Mouse (Mus musculus) ZHBTc4 (cell line): ENCODE measurements at regions not wholly inside any gene's neighbourhood (a gene's known extent, or its start where the extent isn't known, plus 50 kb on each side); places are given as distances from the start of the nearest gene placed in this dataset.

ENCODE experiments used
- DNase-seq: peaks from one replicate; pipeline ENCODE4 v3.0.0-alpha.2; 2011; ENCODE audit warnings: low read depth, low spot score

DNA sequence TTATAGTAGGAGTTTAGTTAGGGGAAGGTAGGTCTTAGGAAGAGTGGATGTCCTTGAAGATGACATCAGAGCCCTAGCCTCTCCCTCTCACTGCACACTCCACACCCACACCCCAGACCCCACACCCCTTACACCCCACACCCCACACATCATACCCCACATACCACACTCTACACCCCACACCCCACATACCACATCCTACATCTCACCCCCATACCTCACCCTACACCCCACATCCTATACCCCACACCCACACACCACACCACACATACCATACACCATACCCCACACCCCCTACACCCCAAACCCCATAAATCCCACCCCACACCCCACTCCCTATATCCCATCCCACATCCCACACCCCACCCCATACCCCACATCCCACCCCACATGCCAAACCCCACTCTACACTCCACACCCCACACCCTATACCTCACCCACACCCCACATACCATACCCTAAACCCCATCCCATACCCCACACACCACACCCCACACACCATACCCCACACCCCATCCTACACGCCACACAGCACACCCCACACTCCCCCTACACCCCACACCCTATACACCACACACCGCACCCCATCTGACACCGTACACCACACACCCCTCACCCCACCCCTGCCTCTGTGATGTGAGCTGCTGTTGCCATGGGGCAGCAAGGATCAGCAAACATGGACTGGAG lies 323.7 kb upstream of the G2e3 start:
- no peak for DNase-seq

DNA sequence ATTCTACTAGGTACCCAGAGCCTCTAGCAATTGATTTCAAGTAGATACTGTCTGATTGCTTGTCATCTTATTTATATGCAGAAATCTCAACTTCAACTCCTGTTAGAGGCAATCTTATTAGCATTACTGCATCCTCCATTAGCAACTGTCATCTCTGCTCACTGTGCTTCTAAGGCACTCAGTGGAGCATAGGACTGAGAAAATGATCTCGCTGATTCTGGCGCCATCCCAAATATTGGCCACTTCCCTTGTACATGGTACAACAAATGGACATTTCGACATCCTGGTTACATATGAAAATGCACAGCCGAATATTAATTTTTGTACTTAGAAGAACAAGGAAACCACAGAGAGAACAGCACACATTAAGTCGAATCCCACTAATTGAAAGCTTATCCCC lies 329.7 kb upstream of the G2e3 start:
- DNase-seq, result no peak

DNA sequence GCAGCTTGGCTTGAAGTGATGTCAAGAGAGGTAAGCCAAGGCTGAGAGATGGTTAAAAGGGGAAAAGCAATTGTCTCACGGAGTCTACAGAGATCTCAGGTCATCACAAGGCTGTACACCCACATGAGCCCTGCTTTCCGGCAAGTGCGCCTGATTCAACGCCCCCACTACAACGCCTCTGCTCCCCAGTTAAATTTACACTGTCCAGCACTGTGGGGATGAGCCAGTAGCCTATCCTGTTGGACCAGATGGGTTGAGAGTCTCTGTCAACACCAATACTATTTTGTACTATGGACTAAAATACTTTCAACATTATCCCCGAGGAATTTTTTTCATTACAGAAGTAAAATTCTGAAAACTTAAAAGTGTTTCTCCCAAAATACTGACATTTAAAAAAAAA lies 331.8 kb upstream of the G2e3 start:
- no peak for DNase-seq

DNA sequence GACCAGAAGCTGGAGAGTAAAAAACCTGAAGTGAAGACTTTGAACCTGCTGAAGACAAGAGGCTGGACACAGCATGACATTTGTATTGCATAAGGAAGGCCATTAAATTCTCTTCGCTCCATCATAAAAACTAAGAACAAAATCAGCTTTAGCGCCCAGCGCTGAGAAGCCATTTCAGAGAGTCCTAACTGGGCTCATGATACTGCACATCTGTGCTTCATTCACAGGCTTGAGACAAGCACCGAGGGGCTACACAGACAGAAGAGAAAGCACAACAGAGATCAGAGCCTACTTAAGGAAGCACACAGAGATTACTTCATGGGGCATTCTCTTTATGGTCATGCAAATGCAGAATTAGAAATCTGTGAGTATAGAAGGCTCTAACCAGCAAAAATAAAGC lies 338.2 kb upstream of the G2e3 start:
- DNase-seq, result no peak

DNA sequence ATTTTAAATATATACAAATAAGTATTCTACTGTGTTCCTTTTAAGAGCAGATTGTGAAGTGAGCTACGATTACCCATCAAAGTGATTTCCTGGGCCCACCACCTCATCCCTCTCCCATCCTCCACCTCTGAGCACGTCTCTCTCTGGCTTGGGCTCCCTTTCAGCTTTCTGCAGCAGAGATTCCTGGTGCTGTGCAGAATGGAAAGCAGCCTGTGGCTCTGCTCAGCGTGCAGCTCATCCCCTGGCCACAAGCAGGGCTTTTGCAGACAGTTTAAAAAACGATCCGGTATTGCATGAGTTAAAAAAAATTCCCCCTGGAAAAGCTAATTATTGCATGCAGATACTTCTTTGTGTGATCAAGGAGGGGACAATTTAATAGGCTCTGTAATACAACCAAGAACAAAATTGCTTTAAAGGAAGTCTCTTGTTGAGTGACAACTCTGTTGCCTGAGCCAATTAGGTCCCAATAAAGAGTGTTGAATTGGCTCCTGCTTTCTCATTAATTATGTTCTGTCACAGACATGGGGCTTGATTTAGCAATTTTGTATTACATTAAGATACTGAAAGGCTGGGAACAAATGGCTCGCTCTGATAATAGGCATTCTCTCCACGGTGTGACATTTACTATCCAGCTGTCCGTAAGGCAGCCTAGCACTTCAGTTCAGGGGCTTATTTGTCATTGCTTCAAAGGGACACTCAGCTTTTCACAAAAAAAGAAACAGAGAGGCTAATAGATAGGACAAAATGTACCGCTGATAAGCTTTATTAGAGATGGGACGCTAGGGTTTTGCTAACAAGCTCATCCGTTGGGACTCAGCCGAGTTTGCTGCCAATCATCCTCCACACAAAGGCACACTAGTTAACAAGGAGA lies 345.9 kb upstream of the G2e3 start:
- DNase-seq, result no peak

DNA sequence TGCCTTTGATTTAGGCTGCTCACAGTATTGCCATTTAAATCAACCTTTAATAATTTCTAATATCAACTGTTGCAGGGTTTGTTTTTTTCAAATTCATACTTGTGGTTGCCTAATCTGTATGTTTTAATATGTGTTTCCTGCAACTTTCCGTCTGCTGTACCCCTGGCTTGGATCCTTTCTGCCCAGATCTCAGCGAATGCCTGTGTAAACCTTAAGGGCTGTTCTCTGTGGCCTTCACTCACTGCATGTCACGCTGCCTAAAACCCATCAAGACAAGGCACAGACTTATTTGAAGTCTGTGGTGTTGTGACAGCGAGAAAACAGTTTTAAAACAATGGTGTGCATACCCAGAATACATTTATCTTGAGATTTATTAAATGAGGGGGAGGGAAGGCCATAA lies 346.8 kb upstream of the G2e3 start:
- no peak for DNase-seq

DNA sequence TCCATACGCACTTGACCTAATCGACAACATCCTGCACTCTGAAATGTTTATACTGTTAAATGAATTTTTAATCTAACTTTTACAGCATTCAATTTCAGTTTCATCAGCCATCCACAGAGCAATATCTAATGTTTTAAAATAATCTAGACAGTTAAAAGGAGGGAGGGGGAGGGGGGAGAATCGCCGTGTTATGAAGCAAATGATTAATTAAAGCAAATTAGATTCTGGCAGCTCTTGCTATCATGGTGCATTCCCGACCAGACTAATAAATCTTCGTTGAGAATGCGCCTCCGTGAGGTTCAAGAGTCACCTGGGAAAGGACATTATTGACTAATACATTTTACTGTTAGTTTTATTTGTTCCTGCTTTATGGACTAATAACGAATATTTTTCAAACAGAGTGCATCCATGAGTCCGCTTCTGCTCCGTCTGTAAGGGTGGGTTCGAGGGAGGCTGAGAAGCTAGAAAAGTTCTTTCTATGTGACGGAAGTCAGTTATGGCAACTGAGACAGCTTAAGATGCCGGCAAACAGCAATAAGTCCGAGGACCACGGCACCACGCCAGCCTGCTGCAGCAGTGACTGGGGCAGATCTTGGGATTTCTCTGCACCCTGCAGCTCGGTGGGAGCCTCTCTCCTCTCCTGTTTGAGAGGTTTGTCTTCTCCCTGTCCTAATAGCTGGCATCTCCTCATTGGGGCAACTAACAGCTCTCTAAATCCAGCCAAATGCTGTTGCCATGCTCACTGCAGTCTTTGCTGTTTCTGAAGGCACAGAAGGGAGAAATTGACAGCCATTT lies 347.4 kb upstream of the G2e3 start:
- no peak for DNase-seq

DNA sequence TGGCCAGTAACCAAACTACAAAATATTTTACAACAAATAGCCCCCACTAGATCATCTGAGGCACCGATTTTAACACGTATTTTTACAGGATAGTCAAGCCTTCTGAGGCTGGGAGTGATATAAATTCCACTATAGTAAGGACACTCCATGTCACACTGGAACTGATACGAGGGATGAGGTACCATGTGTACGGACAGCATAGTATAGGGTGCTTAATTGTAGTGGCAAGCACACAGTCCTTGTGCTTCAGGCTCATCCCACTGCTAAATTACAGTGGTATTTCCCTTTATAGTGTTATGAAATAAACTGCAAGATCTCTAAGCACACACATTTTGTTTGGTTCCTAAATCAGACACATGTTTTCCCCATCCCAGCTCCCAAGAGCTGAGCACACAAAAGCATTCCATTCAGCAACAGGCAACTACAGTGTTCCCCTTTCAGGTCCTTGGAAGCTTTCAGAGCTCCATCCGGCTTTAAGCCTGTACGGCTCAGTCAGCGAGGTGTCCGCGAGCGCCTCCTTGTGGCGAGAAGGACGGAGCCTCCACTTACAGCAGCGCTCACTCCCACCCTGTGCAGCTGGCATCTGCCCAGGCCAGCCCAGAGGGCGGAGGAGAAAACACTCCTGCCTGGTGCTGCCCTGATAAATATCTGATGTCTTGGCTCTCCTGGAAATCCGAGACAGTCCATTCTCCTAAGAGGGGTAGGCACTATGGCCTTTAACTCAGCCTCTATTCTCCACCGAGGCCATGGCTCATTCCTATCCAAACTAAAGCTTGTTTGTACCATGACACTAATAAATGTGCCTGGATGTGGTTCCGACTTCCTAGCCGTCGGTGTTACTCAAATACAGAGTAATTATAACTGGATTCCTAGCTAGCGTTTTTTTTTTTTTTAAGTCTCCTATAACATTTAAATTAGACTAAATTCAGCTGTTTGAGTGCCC lies 348.3 kb upstream of the G2e3 start:
- peak; percentile 88 for DNase-seq

DNA sequence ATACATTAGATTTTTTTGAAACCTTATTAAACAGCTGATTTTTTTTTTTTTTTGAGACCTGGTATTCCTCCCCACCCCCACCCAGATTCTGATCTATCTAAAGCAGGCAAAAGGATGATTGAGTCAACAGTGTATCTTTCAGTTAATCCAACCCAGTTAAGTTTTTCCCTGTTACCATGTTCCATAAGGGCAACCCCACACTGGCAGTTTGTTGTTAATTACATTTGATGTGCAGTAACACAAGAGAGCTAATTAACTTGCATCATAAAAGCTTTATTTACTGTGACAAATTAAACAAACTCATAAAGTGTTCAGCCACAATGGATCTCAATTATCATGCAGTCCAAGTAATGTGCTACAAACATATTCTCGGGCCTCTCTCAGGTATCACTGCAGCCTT lies 346.8 kb upstream of the Prkd1 start:
- DNase-seq, result no peak

DNA sequence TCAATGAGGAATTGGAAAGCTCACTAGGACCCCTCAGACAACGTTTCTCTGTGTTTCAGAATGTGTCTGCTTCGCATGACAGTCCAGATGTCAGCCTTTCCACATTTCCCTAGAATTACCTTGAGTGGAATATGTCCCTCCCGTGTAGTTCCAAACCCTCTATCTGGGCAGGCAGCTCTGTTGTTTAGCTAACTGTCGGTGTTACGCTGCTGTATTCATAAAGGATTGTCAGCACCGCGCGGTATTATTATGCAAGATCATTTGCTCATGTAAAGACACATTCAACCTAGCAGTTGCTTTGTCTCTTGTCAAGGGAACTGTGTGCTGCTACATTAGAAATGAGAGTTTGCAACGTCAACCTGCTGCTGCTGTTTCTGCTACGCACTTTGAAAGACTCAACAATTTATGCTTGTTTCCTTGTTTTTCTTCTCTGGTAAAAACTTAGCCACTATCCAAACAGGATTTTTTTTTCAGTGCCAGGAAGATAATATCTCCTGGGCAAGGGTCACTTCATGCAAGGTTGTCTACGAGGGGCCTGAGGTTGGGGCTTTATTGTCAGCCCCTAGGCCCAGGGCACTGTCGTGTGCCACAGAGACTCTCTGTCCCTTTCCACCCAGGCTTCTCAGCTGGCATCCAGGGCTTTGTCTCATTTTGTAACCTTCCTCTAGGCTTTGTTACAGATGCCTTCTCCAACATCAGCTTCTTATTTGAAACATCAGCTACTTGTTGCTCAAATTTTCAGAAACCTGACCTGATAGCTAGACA lies 340.8 kb upstream of the Prkd1 start:
- peak; percentile 12 for DNase-seq

DNA sequence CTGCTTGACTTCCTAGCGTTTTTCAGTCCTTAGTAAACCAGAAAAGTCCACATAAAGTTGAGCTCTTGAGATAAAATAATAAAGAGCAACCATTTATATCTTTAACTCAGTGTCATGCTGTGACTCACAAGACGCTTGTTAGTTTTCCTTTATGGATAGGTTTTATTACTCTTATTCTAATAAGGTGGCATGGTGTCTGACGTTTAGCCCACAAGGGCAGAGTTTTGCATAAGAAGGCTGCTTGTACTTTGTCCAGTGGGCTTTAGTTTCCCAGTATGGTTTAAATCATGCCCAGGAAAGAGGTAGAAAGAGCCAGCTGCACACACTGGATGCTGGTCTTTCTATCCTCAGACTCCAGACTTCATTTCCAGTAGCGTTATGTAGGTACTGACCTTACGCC lies 332.4 kb upstream of the Prkd1 start:
- DNase-seq, result no peak

DNA sequence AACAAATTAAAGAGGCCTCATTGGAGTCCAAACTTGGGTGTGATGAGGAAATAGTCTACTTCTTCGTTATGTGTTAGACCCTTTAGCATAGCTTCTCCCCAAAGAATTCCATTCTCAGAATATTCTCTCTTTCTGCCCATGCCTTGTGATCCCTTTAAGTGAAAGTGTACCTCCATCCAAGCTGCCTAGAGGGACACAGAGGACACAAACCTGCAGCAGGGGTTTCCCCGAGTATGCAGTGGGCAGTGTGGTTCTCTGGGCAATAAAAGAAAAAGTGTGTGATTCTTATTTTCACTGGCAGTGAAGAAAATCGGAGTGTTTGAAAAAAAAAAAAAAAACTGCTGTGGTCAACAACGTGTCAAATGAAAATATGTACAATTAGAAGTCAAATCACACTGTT lies 331.9 kb upstream of the Prkd1 start:
- DNase-seq, result no peak

DNA sequence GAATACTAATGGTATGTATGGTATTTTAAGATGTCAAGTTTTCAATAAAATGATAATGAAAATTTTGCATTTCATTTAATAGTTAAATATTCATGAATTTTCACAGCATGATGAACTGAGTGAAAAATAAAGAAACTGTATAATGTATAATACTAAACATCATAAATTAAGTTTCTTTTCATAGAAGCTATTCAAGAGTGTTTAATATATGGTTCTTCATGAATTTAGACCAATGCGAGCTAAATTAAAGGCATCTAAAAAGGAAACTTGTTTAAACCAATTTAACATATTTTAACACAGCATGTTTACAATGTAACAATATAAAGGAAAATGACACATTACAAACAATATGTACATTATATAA lies 321.8 kb upstream of the Prkd1 start:
- no peak for DNase-seq

DNA sequence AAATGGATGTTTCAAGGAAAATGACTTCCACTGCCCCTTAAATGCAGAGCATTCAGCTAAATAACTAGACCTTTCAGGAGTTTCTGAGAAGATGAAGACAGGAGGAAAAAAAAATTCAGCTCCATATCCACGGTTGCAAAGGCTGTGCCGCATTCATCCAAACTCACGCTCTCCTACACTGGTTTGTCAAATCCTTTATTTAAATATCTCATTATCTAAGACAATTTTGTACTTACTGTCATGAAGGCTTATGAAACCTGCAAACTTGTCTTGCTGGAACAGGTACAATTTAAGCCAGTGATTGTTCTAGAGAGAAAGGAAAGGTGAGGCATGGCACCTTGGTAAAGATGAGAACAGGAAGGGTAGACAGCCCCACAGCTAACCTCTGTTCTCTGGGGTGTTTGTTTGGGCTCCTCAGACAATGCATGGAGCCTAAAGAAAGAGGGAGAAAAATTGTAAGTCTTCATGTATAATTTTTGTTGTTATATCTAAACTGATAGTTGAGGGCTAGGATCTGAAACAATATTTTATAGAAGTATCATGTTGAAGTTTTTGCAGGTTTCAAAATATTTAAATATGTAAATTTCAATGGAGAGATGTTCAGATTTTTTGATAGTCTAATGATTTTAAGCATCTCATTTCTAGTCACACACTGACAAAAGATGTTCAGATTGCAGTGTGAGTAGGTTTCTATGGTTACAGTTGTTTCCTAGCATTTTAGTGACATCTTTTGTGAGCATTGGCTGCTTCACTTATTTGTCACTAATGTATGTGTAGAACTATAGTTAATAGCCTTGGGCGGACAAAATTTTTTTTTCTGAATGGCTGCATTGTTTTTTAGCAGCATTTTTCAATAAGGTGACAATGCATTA lies 321.2 kb upstream of the Prkd1 start:
- DNase-seq, result no peak

DNA sequence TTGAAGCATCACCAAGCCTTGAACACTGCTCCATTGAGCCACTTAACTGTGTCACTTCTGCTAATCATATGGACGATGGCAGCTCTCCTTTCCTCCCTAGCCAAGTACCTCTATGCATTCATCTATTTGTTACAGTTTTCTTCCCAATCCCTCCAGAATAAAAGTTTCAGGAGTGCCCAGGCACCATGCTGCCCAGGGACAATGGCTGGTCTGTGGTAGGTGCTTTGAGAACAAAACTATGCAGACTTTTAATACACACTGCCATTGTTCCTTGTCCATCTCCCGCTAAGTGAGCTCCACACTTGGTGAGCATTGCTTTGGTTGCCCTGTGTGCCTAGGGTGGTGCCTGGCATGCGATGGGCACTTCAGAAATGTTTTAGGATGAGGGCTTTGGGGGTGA lies 320.5 kb upstream of the Prkd1 start:
- DNase-seq, result peak; percentile 1

DNA sequence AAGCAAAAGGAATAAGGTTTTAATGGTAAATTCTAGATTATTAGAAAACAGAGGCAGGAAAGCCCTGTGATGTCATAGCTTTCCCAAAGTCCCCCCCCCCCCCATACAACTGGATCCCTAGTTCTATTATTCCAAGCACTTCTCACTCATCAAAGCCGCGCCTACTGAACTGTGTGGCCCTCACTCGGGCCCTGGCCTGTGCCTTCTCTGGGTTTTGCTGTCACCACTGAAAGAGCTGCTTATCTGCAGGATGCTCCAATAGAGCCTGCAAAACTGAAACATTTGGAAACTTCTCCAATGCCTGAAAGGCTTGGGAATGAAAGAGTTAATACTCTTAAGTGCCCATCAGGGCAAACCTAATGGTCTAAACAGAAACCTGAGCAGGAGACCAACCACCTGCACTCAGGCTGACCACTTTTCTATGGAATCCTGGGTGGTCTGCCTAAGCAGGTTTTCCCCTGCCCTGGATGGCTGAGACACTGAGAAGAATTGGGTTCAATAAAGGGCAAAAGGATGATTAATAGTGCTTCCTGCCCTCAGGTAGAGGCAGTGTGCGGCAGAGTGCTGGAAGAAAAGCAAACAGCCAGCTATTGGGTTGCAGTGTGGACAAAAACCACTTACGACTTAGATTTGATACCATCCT lies 318.4 kb upstream of the Prkd1 start:
- DNase-seq, result no peak

DNA sequence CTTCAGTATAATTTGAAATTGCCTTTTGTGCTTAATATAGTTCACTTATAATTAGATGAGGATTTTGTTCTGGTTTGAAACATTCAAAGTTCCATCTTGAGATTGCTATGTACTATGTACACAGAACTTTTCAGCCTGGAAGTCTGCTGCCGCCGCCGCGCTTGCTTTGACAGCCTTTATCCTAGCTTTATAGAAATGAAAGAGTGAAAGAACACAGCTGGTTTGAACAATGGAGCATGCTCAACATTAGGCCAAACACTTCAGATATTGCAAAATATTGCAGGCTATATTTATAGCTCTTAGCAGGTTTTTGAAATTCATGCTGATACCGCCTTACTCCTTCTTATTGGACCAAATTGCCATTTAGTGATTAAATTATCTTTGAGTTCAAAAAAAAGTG lies 305.1 kb upstream of the Prkd1 start:
- no peak for DNase-seq

DNA sequence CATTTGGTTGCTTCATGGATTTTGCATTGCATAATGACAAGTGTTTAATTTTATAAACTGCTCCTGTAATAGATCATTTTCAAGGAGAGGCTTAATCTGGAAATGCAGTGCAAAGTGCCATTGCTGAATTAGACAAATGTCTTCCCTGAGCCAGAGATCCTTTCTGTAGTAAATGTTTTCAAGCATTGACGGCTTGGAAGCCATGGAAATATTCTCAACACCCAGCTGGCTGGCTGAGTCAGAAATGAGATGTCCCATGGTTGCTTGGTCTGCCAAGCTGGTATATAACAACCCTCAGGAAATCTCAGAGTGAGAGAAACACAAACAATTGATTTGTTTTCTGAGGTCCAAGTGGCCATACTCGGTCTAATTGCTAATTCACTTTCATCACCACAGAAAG lies 298.1 kb upstream of the Prkd1 start:
- no peak for DNase-seq
